ENCODE assay signal across 22 mouse cellular contexts in the genomic region with DNA sequence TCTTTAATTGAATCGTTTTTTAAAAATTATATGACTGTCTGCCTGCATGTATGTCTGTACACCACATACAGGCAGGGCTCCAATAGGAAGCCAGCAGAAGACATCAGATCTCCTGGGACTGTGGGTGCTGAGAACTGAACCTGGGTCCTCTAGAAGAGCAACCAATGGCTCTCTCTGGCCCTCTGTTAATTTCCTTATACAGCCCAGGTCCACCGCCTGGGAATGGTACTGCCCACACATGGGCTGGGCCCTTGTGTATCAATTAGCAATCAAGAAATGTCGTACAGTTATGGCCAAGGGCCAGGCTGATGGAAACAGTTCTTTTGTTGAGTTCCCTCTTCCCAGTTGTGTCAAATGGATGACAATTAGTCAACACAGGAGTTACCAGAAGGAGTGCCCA.
"Had no signal": no experiment of that assay in that cellular context is flagged by ENCODE, and none has a peak within 500 bp of the region (broad histone marks: within the 10 kb centered on the region; RNA-seq: fewer than 3 reads in every experiment).

No protein-coding gene starts in this region.

- H3K4me2 ChIP-seq: limb, embryonic 12.5 days; limb, embryonic 15.5 days; liver, embryonic 11.5 days; lung, embryonic 15.5 days; midbrain, embryonic 13.5 days; neural tube, embryonic 13.5 days had no signal

- H3K9ac ChIP-seq: limb, embryonic 12.5 days; limb, embryonic 15.5 days; liver, embryonic 14.5 days; liver, postnatal 0 days; lung, embryonic 15.5 days; midbrain, embryonic 13.5 days; neural tube, embryonic 13.5 days had no signal

- H3K4me3 ChIP-seq: layer of hippocampus, adult 2 months; limb, embryonic 12.5 days; limb, embryonic 15.5 days; lung, embryonic 15.5 days; megakaryocyte, embryonic 14.5 days; midbrain, embryonic 10.5 days; midbrain, embryonic 13.5 days; myocyte; neural tube, embryonic 13.5 days had no signal

- H3K27ac ChIP-seq: kidney, postnatal 0 days; layer of hippocampus, adult 2 months; limb, embryonic 12.5 days; limb, embryonic 15.5 days; liver, embryonic 14.5 days; lung, embryonic 15.5 days; midbrain, embryonic 10.5 days; midbrain, embryonic 13.5 days; neural tube, embryonic 13.5 days had no signal

- H3K9me3 ChIP-seq: limb, embryonic 12.5 days; limb, embryonic 15.5 days; lung, embryonic 15.5 days; megakaryocyte, embryonic 14.5 days; midbrain, embryonic 10.5 days; midbrain, embryonic 13.5 days; neural tube, embryonic 13.5 days had no signal

- ATAC-seq: intestine, postnatal 0 days; liver, postnatal 0 days; midbrain, embryonic 13.5 days; midbrain, embryonic 16.5 days had no signal

- H3K36me3 ChIP-seq: limb, embryonic 12.5 days; limb, embryonic 15.5 days; lung, embryonic 15.5 days; midbrain, embryonic 10.5 days; midbrain, embryonic 13.5 days; neural tube, embryonic 13.5 days had no signal

- H3K4me1 ChIP-seq: limb, embryonic 12.5 days; lung, embryonic 15.5 days; midbrain, embryonic 10.5 days; midbrain, embryonic 13.5 days; neural tube, embryonic 13.5 days had no signal

- H3K27me3 ChIP-seq: limb, embryonic 12.5 days; limb, embryonic 15.5 days; lung, embryonic 15.5 days; neural tube, embryonic 13.5 days had no signal

- DNase-seq: kidney, adult 2 months; layer of hippocampus, postnatal 36 days; left cerebral cortex, postnatal 4 days; liver, postnatal 0 days; lung, postnatal 36 days; right cerebral cortex, adult 18-20 months; right cerebral cortex, postnatal 14 days; thymus, postnatal 25 days had no signal
